Mouse (Mus musculus) left cerebral cortex, adult 2 months (tissue): ENCODE measurements around the gene Gpr55. TPM values are rescaled to one million over a fixed set of nuclear protein-coding genes. Genes with fewer than 3 reads are reported as not detected.

Experiments used
- DNase-seq, 2 experiments: peaks; one replicate each; pipeline ENCODE4 v3.0.0; 2021 to 2022; ENCODE audit warnings: low spot score in 2 of 2, mixed read lengths in 1 of 2; ENCODE audit errors: extremely low spot score in 1 of 2
- H3K27ac ChIP-seq: fragments of 200-600 bp; 2 replicates; pipeline ENCODE4 v1.8.1; 2022
- H3K4me3 ChIP-seq: fragments of 200-600 bp; 2 replicates; pipeline ENCODE4 v1.8.1; 2022
- CTCF ChIP-seq: fragments of 200-600 bp; IDR thresholded peaks from 2 replicates; pipeline ENCODE4 v1.8.1; 2022; ENCODE audit warnings: antibody characterized with exemption, mild to moderate bottlenecking, moderate library complexity
- intact Hi-C: fragments of 180-260 bp; cut with DNase I; formaldehyde crosslinking; loops from one replicate; pipeline ENCODE4 v1.15.1; 2025
- total RNA-seq, 2 experiments: library from RNA; stranded (reverse); gene quantifications; 2 replicates each; pipeline ENCODE4 v1.2.3; 2021

The Gpr55 gene
- total RNA-seq, 2 experiments from 2014 or later: 0.09 to 0.14 TPM

GRCm38 (mm10) chr1:85949085-85949684 is 11.6 kb downstream of the Gpr55 start:
- Histone ChIP-seq H3K27ac (no peak overlapping the region), H3K4me3 (no peak overlapping the region)
- intact Hi-C loops: no loop called here
- no peak for TF ChIP-seq CTCF
- no peak for DNase-seq

DNA sequence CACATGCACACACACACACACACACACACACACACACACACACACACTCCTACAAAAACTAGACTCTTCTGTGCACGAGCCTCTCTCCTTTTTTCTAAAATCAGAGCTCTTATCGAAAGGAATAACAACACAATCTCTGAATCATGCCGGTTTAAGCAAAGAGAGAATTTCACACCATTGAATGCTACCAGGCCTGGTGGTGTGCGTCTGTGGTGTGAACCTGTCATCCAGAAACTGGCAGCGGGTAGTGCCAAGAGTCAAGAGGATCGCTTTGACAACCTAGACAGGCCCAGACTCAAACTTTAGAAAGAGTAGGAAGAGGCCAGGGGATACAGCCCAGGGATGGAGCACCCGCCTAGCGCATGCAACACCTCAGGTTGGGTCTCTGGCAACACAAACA is 18.5 kb downstream of the Gpr55 start:
- H3K27ac ChIP-seq: no peak overlapping the region
- TF ChIP-seq CTCF: no peak
- H3K4me3 ChIP-seq: no peak overlapping the region
- DNase-seq: no peak
- intact Hi-C loops: no loop called here

DNA sequence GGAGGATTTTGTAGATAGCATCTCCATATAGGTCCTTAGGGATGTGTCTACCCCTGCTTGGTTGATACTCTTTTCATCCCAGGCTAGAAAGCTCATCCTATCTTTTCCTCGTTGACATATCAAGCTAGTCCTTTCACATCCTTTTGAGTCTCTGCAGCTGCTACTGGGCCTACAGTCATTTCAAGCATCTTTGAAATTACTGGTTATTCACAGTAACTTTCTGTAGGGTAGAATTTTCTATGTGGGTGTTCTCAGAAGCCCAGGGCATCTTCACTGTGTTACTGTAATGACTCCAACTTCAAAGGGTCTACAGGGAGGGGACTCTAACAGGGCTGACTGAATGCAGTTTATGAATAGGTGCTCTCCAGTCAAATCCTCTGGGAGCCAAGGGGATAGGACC is 23.5 kb downstream of the Gpr55 start:
- no peak for TF ChIP-seq CTCF
- no peak overlapping the region for H3K4me3 ChIP-seq
- no peak overlapping the region for H3K27ac ChIP-seq
- DNase-seq: no peak
- intact Hi-C loops: loop anchor here (5.0 kb wide), 1 partner anchor 120 kb away; no protein-coding TSS in a partner anchor

GRCm38 (mm10) chr1:85936265-85936664 is 24.5 kb downstream of the Gpr55 start:
- no peak for DNase-seq
- no peak; the same call in 1 of the 2 replicates for TF ChIP-seq CTCF
- intact Hi-C loops: loop anchor here (5.0 kb wide), 1 partner anchor 121 kb away; no protein-coding TSS in a partner anchor
- H3K27ac ChIP-seq: no peak overlapping the region
- H3K4me3 ChIP-seq: no peak overlapping the region

- DNase-seq: peak in 1 of 2 experiments; percentile 57
- H3K4me3 ChIP-seq: no peak overlapping the region
- TF ChIP-seq CTCF: peak; percentile 84
- intact Hi-C loops: loop anchor here (1.0 to 5.0 kb wide), 2 partner anchors 73 to 122 kb away; no protein-coding TSS in a partner anchor
- H3K27ac ChIP-seq: no peak overlapping the region; the same call in 1 of the 2 replicates
Observed at GRCm38 (mm10) chr1:85935148-85935852, 25.5 kb downstream of the Gpr55 start.

GRCm38 (mm10) chr1:85934560-85934959 is 26.2 kb downstream of the Gpr55 start:
- H3K4me3 ChIP-seq: no peak overlapping the region
- no peak for DNase-seq
- TF ChIP-seq CTCF: no peak
- intact Hi-C loops: loop anchor here (5.0 kb wide), 1 partner anchor 82 kb away; no protein-coding TSS in a partner anchor
- H3K27ac ChIP-seq: peak overlapping the region; percentile 73

DNA sequence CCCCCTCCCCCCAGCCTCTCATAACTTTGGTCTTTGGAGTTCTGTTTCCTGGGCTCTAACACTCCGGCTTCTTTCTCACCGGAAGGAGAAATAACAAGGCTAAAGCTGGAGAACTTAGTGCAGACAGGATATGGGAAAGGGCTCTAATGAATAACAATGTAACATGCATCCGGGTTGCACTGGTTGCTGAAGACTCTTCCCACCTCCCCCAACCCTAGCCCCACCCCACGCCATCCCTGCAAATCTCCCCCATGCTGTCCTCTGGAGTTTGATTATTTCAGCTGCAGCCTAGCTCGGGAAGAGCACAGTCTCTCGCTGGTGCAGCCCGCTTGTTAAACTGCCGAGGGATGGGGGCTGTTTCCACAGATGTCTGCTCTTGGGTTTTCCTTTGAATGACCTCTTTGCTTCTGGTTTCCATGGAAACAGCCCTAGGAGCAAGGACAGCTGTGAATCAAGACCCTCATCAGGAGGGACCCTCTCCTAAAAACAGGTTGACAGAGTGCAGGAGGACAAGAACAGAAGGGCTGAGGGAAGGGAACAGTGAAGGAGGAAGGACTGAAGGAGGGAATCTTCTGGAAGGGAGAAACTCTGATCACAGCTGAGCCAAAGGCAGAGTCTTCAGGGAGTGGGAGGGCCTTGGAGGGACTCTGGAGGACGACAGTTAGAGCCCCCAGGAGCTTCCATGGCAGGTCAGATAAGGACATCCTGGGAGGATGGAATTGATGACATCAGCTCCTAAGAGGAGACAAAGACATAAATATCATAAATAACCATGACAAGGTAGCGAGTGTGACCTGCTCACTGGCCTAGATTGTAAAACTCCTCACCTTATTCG is 27.0 kb downstream of the Gpr55 start:
- DNase-seq: no peak
- no peak overlapping the region for H3K4me3 ChIP-seq
- TF ChIP-seq CTCF: no peak
- peak overlapping the region; percentile 73 for H3K27ac ChIP-seq
- intact Hi-C loops: loop anchor here (5.0 kb wide), 1 partner anchor 82 kb away; no protein-coding TSS in a partner anchor

- Histone ChIP-seq H3K27ac (peak overlapping the region; percentile 73), H3K4me3 (no peak overlapping the region)
- no peak for DNase-seq
- no peak for TF ChIP-seq CTCF
- intact Hi-C loops: loop anchor here (5.0 kb wide), 1 partner anchor 81 kb away; no protein-coding TSS in a partner anchor
Observed at GRCm38 (mm10) chr1:85933226-85933625, 27.6 kb downstream of the Gpr55 start.

GRCm38 (mm10) chr1:85931170-85931569 is 29.6 kb downstream of the Gpr55 start:
- DNase-seq: no peak
- peak overlapping the region; percentile 73 for H3K27ac ChIP-seq
- no peak for TF ChIP-seq CTCF
- H3K4me3 ChIP-seq: no peak overlapping the region
- intact Hi-C loops: loop anchor here (5.0 kb wide), 1 partner anchor 79 kb away; no protein-coding TSS in a partner anchor

- Histone ChIP-seq H3K4me3 (no peak overlapping the region), H3K27ac (peak overlapping the region; percentile 97)
- no peak for TF ChIP-seq CTCF
- no peak for DNase-seq
- intact Hi-C loops: loop anchor here (2.0 kb wide), 2 partner anchors 35 to 61 kb away; partner anchors contain the start of gene Itm2c
Observed at GRCm38 (mm10) chr1:85929406-85929805, 31.4 kb downstream of the Gpr55 start.

DNA sequence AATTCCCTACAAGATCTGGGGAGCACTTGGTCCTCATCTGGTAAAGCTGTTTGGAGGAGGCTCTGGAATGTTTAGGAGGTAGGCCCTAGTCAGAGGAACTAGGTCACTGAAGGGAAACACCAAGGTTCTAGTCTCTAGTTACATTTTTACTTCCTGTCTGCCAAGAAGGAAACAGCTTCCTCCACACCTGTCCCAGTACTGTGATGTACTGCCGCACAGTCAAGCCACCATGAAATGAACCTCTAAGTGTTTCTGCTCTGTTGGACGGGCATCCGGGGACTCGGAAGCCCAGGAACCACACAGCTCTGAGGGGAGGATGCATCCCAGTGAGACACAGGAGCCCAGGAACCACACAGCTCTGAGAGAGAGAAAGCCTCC is 32.1 kb downstream of the Gpr55 start:
- peak overlapping the region; percentile 97 for H3K27ac ChIP-seq
- no peak for DNase-seq
- H3K4me3 ChIP-seq: no peak overlapping the region
- intact Hi-C loops: loop anchor here (2.0 kb wide), 2 partner anchors 34 to 60 kb away; partner anchors contain the start of gene Itm2c
- no peak for TF ChIP-seq CTCF
